ENCODE assay signal across 9 mouse cellular contexts in the genomic region with DNA sequence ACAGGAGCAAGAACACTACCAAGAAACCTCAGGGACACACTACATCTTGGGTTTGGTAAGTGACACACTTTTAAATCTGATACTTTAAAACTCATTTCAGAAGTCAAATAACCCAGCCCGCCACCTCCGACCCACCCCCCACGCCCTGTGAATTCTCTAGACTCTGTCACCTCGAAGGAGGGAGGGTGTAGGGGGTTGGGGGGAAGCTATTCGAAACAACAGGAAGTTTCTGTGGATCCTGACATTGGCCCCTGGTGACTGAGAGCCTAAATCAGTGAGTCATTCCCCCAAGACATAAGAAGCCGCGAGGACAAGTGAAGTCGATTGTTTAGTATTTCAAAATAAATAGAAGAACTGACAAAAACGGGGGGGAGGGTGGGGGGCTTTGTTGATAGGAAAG.
DNase-seq lines count a peak whose midpoint lies in the region; ATAC-seq and TF ChIP-seq lines count a peak whose summit lies in the region.
"Had no signal": no experiment of that assay in that cellular context is flagged by ENCODE, and none has a peak within 500 bp of the region (broad histone marks: within the 10 kb centered on the region; RNA-seq: fewer than 3 reads in every experiment).

No protein-coding gene starts in this region.

- no peak for TF ChIP-seq POLR2A in MEL (IDR thresholded peaks at IDR 0.05; ENCODE audit: control insufficient read depth in 1 of 2, insufficient read depth in 1 of 2, low read depth in 1 of 2, low read length in 2 of 2, poor library complexity in 1 of 2)

- H3K36me3 ChIP-seq in kidney, embryonic 15.5 days: no peaks in the 10 kb centered on the region
- peaks cover 0 to 27% of the 10 kb centered on the region in 2 experiments; a peak in 2 of 4 replicates for H3K36me3 ChIP-seq in MEL (ENCODE audit: control insufficient read depth in 1 of 2, insufficient read depth in 2 of 2, low read length in 2 of 2)
- no peaks in the 10 kb centered on the region for H3K36me3 ChIP-seq in macrophage (ENCODE audit: inconsistent target)
- H3K36me3 ChIP-seq: intestine, embryonic 15.5 days had no signal

- TF ChIP-seq EP300 in MEL (IDR thresholded peaks at IDR 0.05; ENCODE audit: low read depth in 1 of 2, low read length in 2 of 2): no peak

- peaks cover 8% of the 10 kb centered on the region; the same call in 1 of the 2 replicates for H3K27me3 ChIP-seq in kidney, embryonic 15.5 days
- H3K27me3 ChIP-seq in MEL (ENCODE audit: control insufficient read depth in 1 of 2, insufficient read depth in 2 of 2, low read length in 2 of 2): no peaks in the 10 kb centered on the region
- H3K27me3 ChIP-seq: intestine, embryonic 15.5 days had no signal

- no peak for ATAC-seq in kidney, embryonic 15.5 days (replicated peaks; ENCODE audit: low FRiP score)
- ATAC-seq: intestine, embryonic 15.5 days had no signal

- WGBS in kidney, embryonic 15.5 days: 10% methylated on average over 9 of the region's 9 CpGs
- 6% methylated on average over 9 of the region's 9 CpGs for WGBS in macrophage (ENCODE audit: missing documents)

- peak overlapping the region; percentile 39 for H3K4me2 ChIP-seq in kidney, embryonic 15.5 days

- no peaks in the 10 kb centered on the region; the same call in 1 of the 2 replicates for H3K79me2 ChIP-seq in MEL (ENCODE audit: control insufficient read depth, insufficient read depth, low read length, poor library complexity)
- H3K79me2 ChIP-seq in macrophage (ENCODE audit: inconsistent target): peaks cover 68% of the 10 kb centered on the region

- H3K4me1 ChIP-seq in kidney, embryonic 15.5 days: peaks cover 55% of the 10 kb centered on the region
- peaks cover 9 to 30% of the 10 kb centered on the region in 2 experiments for H3K4me1 ChIP-seq in MEL (ENCODE audit: control insufficient read depth in 1 of 2, insufficient read depth in 2 of 2, low read length in 2 of 2)

- 0 out of 2 replicates have a peak overlapping the region, but pooled peaks have one; percentile 10 for H3K9ac ChIP-seq in kidney, embryonic 15.5 days
- no peak overlapping the region for H3K9ac ChIP-seq in MEL (ENCODE audit: control insufficient read depth, low read depth, low read length, poor library complexity, severe bottlenecking)
- H3K9ac ChIP-seq: intestine, embryonic 15.5 days had no signal

- no peak overlapping the region for H3K27ac ChIP-seq in kidney, embryonic 15.5 days
- H3K27ac ChIP-seq in MEL (ENCODE audit: control insufficient read depth, low read depth, low read length) (no peak overlapping the region), macrophage (peak overlapping the region; percentile 92)
- H3K27ac ChIP-seq: intestine, embryonic 15.5 days had no signal

- no peak for TF ChIP-seq RAD21 in MEL (IDR thresholded peaks at IDR 0.05; ENCODE audit: low read depth, low read length)

- no peaks in the 10 kb centered on the region for H3K9me3 ChIP-seq in kidney, embryonic 15.5 days (replicated peaks)
- H3K9me3 ChIP-seq in MEL (replicated peaks; ENCODE audit: insufficient read depth, low read length): no peaks in the 10 kb centered on the region
- H3K9me3 ChIP-seq: intestine, embryonic 15.5 days had no signal

- no peak for DNase-seq in kidney, adult 8-10 months
- DNase-seq in MEL (ENCODE audit: low read depth, low spot score): peak; percentile 23
- DNase-seq in embryo, embryonic 9.5 days (ENCODE audit: extremely low spot score): peak; percentile 42
- no peak for DNase-seq in layer of hippocampus, adult 11-12 months (ENCODE audit: low spot score)
- DNase-seq in adrenal gland, postnatal 36 days: no peak
- DNase-seq in thymus, postnatal 4 days: no peak

- 0 out of 2 replicates have a peak overlapping the region, but pooled peaks have one; percentile 10 for H3K4me3 ChIP-seq in kidney, embryonic 15.5 days (replicated peaks)
- H3K4me3 ChIP-seq in MEL (ENCODE audit: control insufficient read depth in 1 of 2, insufficient read depth in 1 of 2, low read depth in 2 of 2, low read length in 2 of 2) (no peak overlapping the region), macrophage (ENCODE audit: inconsistent target) (no peak overlapping the region)
- H3K4me3 ChIP-seq: intestine, embryonic 15.5 days had no signal

- TF ChIP-seq CTCF in MEL (IDR thresholded peaks at IDR 0.05 in 2 of 3, conservative IDR thresholded peaks at IDR 0.05 in 1 of 3; ENCODE audit: control insufficient read depth in 1 of 3, insufficient read depth in 1 of 3, low read depth in 2 of 3, low read length in 3 of 3, poor library complexity in 1 of 3, severe bottlenecking in 1 of 3): no peak

TF ChIP-seq in MEL, 35 proteins besides CTCF, POLR2A, EP300 and RAD21:
- TF ChIP-seq USF1 (IDR thresholded peaks at IDR 0.05; ENCODE audit: low read depth, low read length) (no peak), SIN3A (IDR thresholded peaks at IDR 0.05; ENCODE audit: low read length) (no peak), TAL1 (IDR thresholded peaks at IDR 0.05; ENCODE audit: low read length) (no peak), ELF1 (IDR thresholded peaks at IDR 0.05; ENCODE audit: low read depth, low read length) (no peak), MAFK (IDR thresholded peaks at IDR 0.05; ENCODE audit: borderline replicate concordance, low read depth, low read length) (no peak), MEF2A (IDR thresholded peaks at IDR 0.05; ENCODE audit: extremely low read depth, insufficient replicate concordance, low read depth, low read length, poor library complexity, severe bottlenecking) (no peak), JUND (IDR thresholded peaks at IDR 0.05; ENCODE audit: low read depth, low read length) (no peak), BHLHE40 (IDR thresholded peaks at IDR 0.05; ENCODE audit: borderline replicate concordance, low read depth, low read length) (no peak), USF2 (IDR thresholded peaks at IDR 0.05; ENCODE audit: borderline replicate concordance in 1 of 2, insufficient read depth in 1 of 2, low read depth in 1 of 2, low read length in 2 of 2) (no peak), MXI1 (IDR thresholded peaks at IDR 0.05; ENCODE audit: low read depth, low read length) (no peak), TBP (IDR thresholded peaks at IDR 0.05; ENCODE audit: low read depth, low read length) (no peak), NRF1 (IDR thresholded peaks at IDR 0.05; ENCODE audit: insufficient read depth, low read depth, low read length, poor library complexity, severe bottlenecking) (no peak), GABPA (IDR thresholded peaks at IDR 0.05; ENCODE audit: low read depth, low read length) (no peak), ZC3H11A (IDR thresholded peaks at IDR 0.05; ENCODE audit: low read depth, low read length) (no peak), CHD1 (IDR thresholded peaks at IDR 0.05; ENCODE audit: low read depth, low read length) (no peak), MYC (IDR thresholded peaks at IDR 0.05; ENCODE audit: low read depth, low read length) (no peak), MAZ (IDR thresholded peaks at IDR 0.05; ENCODE audit: low read depth, low read length) (no peak), POLR2AphosphoS2 (IDR thresholded peaks at IDR 0.05; ENCODE audit: low read length) (no peak), UBTF (IDR thresholded peaks at IDR 0.05; ENCODE audit: borderline replicate concordance, insufficient read depth, low read depth, low read length) (no peak), ETS1 (IDR thresholded peaks at IDR 0.05; ENCODE audit: low read depth, low read length) (no peak)

Comparison
In these comparisons a context has a peak if more than half of its experiments do, and no peak if none do; other contexts are left out.
1. DNase-seq: peak in MEL (single experiment) and embryo, embryonic 9.5 days (single experiment); none in kidney, adult 8-10 months (0 of 2), layer of hippocampus, adult 11-12 months (single experiment), adrenal gland, postnatal 36 days (0 of 2) and thymus, postnatal 4 days (single experiment).